Mouse (Mus musculus) urinary bladder, postnatal 4 days (tissue): ENCODE data around the gene 4921517D22Rik.

Experiments used
- DNase-seq, 2 experiments: peaks; one replicate each; pipeline ENCODE4 v3.0.0; 2021 to 2022; ENCODE audit warnings: low spot score in 2 of 2

4921517D22Rik gene

GRCm38 (mm10) chr13:59657781-59658180 is 36.1 kb downstream of the 4921517D22Rik start:
- no peak for DNase-seq

DNA sequence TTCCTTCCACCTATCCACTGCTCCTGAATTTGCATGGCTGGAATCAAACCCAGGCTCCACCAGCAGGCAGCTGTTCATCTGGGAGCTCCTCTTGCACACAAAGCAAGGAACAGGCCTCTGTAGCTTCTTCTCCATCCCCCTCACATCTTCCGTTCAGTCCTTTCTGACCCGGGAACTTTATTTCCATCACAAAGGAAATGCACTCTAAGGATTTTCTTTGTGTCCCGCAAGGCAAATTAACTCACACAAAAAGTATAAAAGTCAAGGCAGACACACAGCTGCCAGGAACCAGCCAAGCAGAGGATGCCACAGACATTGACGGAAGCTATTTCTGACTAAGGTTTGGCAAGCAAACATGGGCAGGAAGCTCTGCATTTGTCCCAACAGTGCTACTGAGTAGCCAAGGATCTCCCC is 36.9 kb downstream of the 4921517D22Rik start:
- DNase-seq = no peak

DNA sequence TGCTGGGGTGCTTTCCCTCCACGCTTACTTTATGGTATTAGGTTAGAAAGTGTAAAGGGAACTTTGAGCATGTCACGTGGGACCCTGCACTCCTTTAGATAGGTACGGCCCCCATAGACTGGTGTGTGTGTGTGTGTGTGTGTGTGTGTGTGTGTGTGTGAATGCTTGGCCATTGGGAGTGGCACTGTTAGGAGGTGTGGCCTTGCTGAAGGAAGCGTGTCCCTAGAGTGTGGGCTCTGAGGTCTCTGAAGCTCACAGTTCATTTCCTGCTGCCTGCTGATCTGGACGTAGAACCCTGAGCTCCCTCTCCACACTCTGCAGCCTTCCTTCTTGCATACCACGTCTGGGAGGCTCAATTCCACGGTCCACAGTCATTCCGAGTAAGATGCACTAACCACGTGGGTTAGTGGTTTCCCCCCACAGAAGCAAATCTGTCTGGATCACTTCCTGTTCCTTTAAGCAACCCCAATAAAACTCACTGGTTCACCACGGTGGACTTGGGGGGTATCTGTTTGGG is 37.5 kb downstream of the 4921517D22Rik start:
- DNase-seq = no peak

GRCm38 (mm10) chr13:59655718-59656315 is 38.1 kb downstream of the 4921517D22Rik start:
- no peak for DNase-seq

DNA sequence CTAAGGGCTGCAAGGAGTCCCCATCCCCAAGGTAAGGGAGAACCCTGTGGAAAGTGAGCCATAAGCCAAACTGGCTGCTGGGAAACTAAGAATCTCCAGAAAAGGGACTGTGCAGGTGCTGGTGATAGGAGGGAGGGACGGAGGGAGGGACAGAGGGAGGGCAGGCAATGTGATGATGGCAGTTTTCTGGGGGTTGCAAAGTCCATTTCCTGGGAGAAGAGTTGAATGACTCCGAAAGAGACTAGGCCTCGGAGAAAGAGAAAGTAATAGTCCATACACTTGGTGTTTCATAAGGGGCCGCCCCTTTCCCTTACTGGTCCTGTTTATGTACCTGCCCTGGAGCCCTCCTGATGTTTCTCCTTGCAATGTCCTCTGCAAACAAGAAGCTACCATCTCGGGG is 39.4 kb downstream of the 4921517D22Rik start:
- DNase-seq = no peak

GRCm38 (mm10) chr13:59653136-59653535 is 40.8 kb downstream of the 4921517D22Rik start:
- DNase-seq = no peak

DNA sequence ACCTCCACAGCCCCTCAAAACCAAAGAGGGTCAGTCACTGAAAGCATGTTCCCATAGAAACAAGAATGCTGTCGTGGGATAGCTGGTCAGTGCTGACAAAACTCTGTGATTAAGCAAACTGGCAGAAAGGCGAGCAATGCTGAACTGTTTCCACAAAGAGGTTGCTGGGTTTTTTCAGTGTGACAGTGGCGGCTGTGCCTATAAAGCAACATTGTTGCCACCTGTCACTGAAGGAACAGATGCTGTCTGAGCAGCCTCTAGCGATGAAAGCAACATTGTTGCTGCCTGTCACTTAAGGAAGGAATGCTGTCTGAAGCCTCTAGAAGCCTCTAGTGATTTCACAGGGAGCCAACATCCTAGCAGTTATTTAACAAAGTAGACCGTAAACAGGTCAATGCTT is 41.3 kb downstream of the 4921517D22Rik start:
- no peak for DNase-seq

GRCm38 (mm10) chr13:59649781-59650180 is 44.1 kb downstream of the 4921517D22Rik start:
- DNase-seq = no peak

- DNase-seq = no peak
Observed at GRCm38 (mm10) chr13:59648598-59648997, 45.3 kb downstream of the 4921517D22Rik start.

- no peak for DNase-seq
Observed at GRCm38 (mm10) chr13:59647484-59647883, 46.4 kb downstream of the 4921517D22Rik start.

- no peak for DNase-seq
Observed at GRCm38 (mm10) chr13:59646674-59647244, 47.1 kb downstream of the 4921517D22Rik start.

DNA sequence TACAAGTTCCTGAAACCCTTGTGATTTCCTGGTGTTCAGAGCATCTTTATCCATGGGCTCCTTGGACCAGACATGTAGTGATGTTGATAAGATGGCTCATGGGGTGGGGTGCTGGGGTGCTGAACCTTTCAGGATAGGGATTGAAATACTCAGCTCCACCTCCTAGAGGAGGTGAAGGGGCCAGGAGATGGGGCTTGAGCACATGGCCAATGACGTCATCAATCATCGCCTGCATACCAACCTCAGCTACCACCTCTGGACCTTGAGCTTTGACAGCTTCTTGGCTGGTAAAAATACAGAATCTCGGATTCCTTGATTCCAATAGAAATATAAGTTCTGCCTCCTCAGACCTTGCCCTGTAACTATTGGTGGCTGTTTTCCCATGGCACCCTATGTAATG is 48.4 kb downstream of the 4921517D22Rik start:
- no peak for DNase-seq

DNA sequence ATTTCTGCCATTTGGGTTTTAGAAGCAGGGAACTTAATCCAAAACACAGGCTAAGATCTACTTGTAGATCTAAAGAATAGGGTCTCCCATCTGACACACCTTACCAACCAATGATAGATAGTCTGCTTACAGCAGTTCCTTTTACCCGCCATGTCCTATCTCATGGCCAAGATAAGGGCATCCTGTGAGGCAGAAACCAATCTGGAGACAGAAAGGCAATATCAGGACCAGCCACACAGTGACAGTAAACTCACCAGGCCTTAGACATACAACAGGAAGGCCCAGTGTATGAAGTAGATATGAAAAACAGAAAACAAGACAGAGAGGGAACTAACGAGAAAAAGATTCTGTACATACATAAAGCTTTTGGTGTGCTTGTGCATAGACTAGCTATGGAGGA is 51.1 kb downstream of the 4921517D22Rik start:
- no peak for DNase-seq

DNA sequence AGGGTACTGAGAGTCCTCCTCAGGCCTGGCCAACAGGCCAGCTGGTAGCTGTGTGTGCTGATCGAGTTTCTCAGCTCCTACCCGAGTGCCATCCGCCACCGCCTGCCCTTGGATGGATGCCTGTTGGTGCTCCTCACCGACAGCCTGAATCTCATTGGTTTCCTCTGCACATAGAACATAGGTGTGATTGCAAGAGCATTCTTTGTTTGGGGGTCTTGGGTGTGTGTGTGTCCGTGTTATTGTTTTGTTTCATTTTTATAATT is 53.8 kb downstream of the 4921517D22Rik start:
- DNase-seq = no peak

GRCm38 (mm10) chr13:59639368-59640177 is 54.3 kb downstream of the 4921517D22Rik start:
- no peak for DNase-seq

GRCm38 (mm10) chr13:59637800-59638199 is 56.1 kb downstream of the 4921517D22Rik start:
- DNase-seq = no peak
